Mouse (Mus musculus) CD4-positive, CD25-positive, alpha-beta regulatory T cell, adult 2 months (primary cell): ENCODE measurements around the gene 4933402E13Rik.

ENCODE experiments used
- DNase-seq: peaks from one replicate; pipeline ENCODE4 v3.0.0-alpha.2; 2012; ENCODE audit warnings: low read depth, low spot score

The 4933402E13Rik gene

DNA sequence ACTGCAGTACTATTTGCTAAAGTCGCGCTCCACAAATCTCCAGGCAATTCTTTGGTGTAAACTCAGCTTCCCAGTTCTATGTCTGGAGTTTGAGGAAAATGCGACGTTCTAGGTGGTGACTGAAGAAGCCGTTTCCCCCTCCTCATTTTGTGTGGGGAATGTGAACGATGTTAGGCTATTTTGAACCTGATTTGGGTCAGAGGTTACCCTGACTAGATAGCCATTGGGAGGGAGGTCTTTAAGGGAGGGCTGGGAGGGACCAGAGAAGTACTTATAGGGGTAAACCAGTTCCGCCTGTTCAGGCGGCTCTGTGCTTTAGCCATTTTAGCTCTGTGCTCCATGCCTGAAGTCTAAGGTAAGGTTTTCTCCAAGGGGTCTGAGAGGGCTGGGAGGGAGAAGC lies at the start of gene 4933402E13Rik:
Gene 4933402E13Rik, plus strand, starts transcription at position 301 of the 400 bp plus-strand sequence.
- DNase-seq = no peak
